Mouse (Mus musculus) megakaryocyte, embryonic 14.5 days (primary cell): ENCODE measurements around the gene Tbc1d2b.

Experiments used
- FLI1 ChIP-seq: IDR thresholded peaks from 2 replicates; pipeline ENCODE4 v1.6.1; 2012; ENCODE audit warnings: low read length, inconsistent platforms, mixed read lengths
- GATA1 ChIP-seq: IDR thresholded peaks from 3 replicates; pipeline ENCODE4 v1.6.1; 2012; ENCODE audit warnings: mixed read lengths, low read length, inconsistent platforms, borderline replicate concordance

DNA sequence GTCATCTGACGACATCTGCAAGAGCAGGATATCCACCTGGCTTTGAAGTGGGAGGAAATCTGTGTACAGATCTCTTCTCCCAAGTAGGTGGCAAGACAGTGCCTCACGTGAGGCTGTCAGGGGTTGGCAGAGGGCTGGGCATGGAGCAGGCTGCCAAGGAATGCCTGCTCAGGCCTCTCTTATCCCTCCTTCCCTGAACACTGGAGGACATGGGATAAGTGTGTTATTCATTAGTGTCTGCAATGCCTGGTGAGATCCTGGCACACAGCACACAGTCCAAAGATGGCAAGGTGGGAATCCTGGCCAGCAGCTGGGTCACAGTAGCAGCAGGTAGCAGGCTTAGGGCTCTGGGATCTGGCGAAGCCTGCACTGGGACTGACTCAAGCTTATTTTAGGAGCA lies 57.5 kb downstream of the Tbc1d2b start:
- TF ChIP-seq GATA1 (no peak), FLI1 (no peak)
